Mouse (Mus musculus) bone marrow macrophage, adult 2 months (primary cell): Measurements from ENCODE around the gene Cox6a1.

Source experiments
- CTCF ChIP-seq: IDR thresholded peaks from 2 replicates; pipeline ENCODE4 v1.5.1; 2012; ENCODE audit warnings: low read depth, mild to moderate bottlenecking, low read length, moderate library complexity
- POLR2A ChIP-seq: IDR thresholded peaks from 2 replicates; pipeline ENCODE4 v1.6.1; 2012; ENCODE audit warnings: mild to moderate bottlenecking, low read depth, low read length, borderline replicate concordance

GRCm38 (mm10) chr5:115333626-115334025 lies 15.2 kb downstream of the Cox6a1 start:
- TF ChIP-seq CTCF (no peak), POLR2A (no peak)
